Mouse (Mus musculus) heart, embryonic 13.5 days (tissue): ENCODE data around the gene Serp1. TPM values are rescaled to one million over a fixed set of nuclear protein-coding genes. Genes with fewer than 3 reads are reported as not detected.
"Not testable (repeated sequence)": the region's sequence is repeated elsewhere in the genome, so short reads cannot be mapped to it uniquely, and the experiment has no call there.

Source experiments
- ATAC-seq: fragments of 200-750 bp; cut with Nextera tagmentation; 2 replicates; pipeline ENCODE4 v1.8.0; 2017; ENCODE audit warnings: moderate TSS enrichment; ENCODE audit not compliant: insufficient number of reproducible peaks, low FRiP score, low TSS enrichment; ENCODE audit errors: extremely low read depth
- H3K27ac ChIP-seq: fragments of 300-500 bp; sonication (generic); replicated peaks from 2 replicates; pipeline ENCODE4 v1.5.1; 2015; ENCODE audit warnings: moderate library complexity, mild to moderate bottlenecking, inconsistent platforms
- H3K27me3 ChIP-seq: fragments of 300-500 bp; sonication (generic); replicated peaks from 2 replicates; pipeline ENCODE4 v1.6.1; 2015; ENCODE audit warnings: mild to moderate bottlenecking, inconsistent platforms
- H3K36me3 ChIP-seq: fragments of 300-500 bp; sonication (generic); 2 replicates; pipeline ENCODE4 v1.6.1; 2015; ENCODE audit warnings: mild to moderate bottlenecking, inconsistent platforms
- H3K4me1 ChIP-seq: fragments of 300-500 bp; sonication (generic); 2 replicates; pipeline ENCODE4 v1.6.1; 2015; ENCODE audit warnings: inconsistent platforms
- H3K4me2 ChIP-seq: fragments of 300-500 bp; sonication (generic); 2 replicates; pipeline ENCODE4 v1.6.1; 2015; ENCODE audit warnings: inconsistent platforms, mild to moderate bottlenecking, moderate library complexity
- H3K4me3 ChIP-seq: fragments of 300-500 bp; sonication (generic); 2 replicates; pipeline ENCODE4 v1.5.1; 2015; ENCODE audit warnings: moderate library complexity, mild to moderate bottlenecking, inconsistent platforms
- H3K9ac ChIP-seq: fragments of 300-500 bp; sonication (generic); 2 replicates; pipeline ENCODE4 v1.6.1; 2015; ENCODE audit warnings: inconsistent platforms, mild to moderate bottlenecking, moderate library complexity
- H3K9me3 ChIP-seq: fragments of 300-500 bp; sonication (generic); 2 replicates; pipeline ENCODE4 v1.6.1; 2016; ENCODE audit warnings: inconsistent platforms
- WGBS: fragments of 180-500 bp; shearing (Covaris S2); methylation state at CpG from one replicate; pipeline ENCODE4 v1.1.7; 2015; ENCODE audit warnings: mixed read lengths; 5-methylcytosine and 5-hydroxymethylcytosine counted together
- polyA plus RNA-seq: library from polyadenylated mRNA; unstranded; fragments of >200 nt; fragmentation: Nextera tagmentation; extraction: Ambion mirVana; gene quantifications from 2 replicates; pipeline ENCODE4 v1.2.1, GENCODE M21; 2015

Gene Serp1
- polyA plus RNA-seq, 1 experiment from 2014 or later = 90.8 TPM

DNA sequence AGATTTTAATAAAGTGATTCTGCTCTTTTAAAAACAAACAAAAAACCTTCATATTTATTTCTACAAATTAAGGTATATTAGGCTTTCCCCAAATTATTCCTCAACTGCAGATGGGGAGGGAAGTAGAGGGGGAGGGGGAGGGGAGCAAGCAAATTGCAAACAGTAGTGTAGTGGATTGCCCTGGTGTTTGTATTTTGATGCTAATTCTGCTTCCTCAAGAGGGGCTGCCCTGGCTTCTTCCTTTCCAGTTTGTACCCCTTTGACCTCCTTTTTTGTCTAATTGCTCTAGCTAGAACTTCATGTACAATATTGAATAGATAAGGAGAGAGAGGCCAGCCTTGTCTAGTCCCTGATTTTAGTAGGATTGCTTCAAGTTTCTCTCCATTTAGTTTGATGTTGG, 21.0 kb downstream of the Serp1 start:
- Histone ChIP-seq H3K4me3 (no peak overlapping the region), H3K4me1 (no peaks in the 10 kb centered on the region), H3K4me2 (no peak overlapping the region), H3K27ac (no peak overlapping the region), H3K9ac (no peak overlapping the region), H3K36me3 (no peaks in the 10 kb centered on the region), H3K27me3 (no peaks in the 10 kb centered on the region), H3K9me3 (no peaks in the 10 kb centered on the region)
- no peak for ATAC-seq

DNA sequence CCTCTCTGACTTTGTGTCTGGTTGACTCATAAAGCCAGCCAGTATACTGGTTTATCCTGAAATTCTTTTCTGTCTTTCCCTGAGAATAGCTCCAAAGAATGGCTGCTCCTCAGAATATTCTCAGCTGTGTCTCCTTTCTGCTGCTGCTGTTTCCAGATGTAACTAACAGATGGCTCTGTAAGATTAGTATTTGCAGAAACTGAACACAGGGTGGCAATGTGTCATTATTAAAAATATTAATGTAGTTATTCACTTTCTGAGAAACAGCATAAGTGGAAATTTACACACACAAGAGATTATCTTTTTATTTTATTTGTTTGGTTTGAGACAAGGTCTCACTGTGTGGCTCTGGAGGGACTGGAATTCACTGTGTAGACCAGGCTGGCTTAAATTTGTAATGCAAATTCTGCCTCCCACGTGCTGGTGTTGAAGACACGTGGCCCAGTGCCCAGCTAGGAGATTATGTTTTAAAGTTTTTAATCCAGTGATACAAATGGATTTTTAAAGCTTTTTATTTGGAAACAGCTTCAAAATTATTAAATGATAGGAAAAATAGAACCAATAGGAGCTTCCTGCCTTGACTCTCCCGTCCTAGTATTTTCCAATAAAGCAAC, 21.9 kb downstream of the Serp1 start:
- H3K4me1 ChIP-seq = no peaks in the 10 kb centered on the region
- H3K27ac ChIP-seq = no peak overlapping the region
- 65% methylated on average over 3 of the region's 3 CpGs for WGBS
- no peak for ATAC-seq
- no peak overlapping the region for H3K4me3 ChIP-seq
- H3K27me3 ChIP-seq = no peaks in the 10 kb centered on the region
- H3K36me3 ChIP-seq = no peaks in the 10 kb centered on the region
- H3K9ac ChIP-seq = no peak overlapping the region
- no peak overlapping the region for H3K4me2 ChIP-seq
- no peaks in the 10 kb centered on the region for H3K9me3 ChIP-seq

DNA sequence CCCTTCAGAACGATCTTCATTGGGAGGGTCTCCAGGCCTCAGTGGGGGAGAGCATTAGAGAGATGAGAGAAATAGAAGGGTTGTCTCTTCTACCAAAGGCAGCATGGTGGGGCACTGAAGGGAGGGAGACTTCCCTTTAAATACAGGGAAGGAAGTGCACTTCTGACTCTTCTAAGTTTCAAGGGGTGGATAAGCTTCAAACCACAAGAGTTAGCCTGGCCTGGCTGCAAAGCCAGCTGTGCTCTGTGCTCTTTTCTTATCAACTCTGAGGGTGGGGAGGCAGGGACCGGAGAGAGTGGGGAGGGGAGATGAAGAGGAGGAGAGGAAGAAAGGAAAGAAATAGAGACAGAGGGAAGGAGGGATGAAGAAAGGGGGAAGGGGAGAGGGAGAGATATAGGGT, 23.7 kb downstream of the Serp1 start:
- H3K4me2 ChIP-seq = no peak overlapping the region
- H3K27ac ChIP-seq = no peak overlapping the region
- H3K4me3 ChIP-seq = no peak overlapping the region
- no peaks in the 10 kb centered on the region for H3K27me3 ChIP-seq
- no peak for ATAC-seq
- H3K36me3 ChIP-seq = no peaks in the 10 kb centered on the region
- no peak overlapping the region for H3K9ac ChIP-seq
- H3K4me1 ChIP-seq = no peaks in the 10 kb centered on the region
- no peaks in the 10 kb centered on the region for H3K9me3 ChIP-seq
- WGBS = 28% methylated on average over 2 of the region's 2 CpGs

DNA sequence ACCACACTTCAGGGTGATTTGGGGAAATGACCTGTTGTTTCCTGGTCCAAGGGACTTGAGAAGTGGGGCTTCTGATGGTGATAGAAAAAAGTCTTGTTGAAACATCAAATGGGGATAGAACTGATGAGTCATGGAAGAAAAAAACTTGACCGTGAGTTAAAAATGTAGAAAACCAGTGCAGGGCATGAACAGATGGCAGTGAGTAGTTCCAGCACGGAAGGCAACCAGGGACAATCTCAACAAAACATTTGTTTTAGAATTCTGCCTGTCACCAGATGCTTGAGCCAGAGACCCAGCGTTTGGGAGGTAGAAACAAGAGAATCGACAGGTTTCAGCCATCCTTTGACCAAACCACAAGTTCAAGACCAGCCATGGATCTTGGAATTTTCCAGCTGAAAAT, 32.1 kb downstream of the Serp1 start:
- H3K4me3 ChIP-seq = no peak overlapping the region
- ATAC-seq = no peak
- H3K27me3 ChIP-seq = no peaks in the 10 kb centered on the region
- no peak overlapping the region for H3K27ac ChIP-seq
- no peak overlapping the region for H3K9ac ChIP-seq
- no peaks in the 10 kb centered on the region for H3K36me3 ChIP-seq
- H3K4me2 ChIP-seq = no peak overlapping the region
- no peaks in the 10 kb centered on the region for H3K4me1 ChIP-seq
- no peaks in the 10 kb centered on the region for H3K9me3 ChIP-seq
- 67% methylated on average over 4 of the region's 4 CpGs for WGBS

DNA sequence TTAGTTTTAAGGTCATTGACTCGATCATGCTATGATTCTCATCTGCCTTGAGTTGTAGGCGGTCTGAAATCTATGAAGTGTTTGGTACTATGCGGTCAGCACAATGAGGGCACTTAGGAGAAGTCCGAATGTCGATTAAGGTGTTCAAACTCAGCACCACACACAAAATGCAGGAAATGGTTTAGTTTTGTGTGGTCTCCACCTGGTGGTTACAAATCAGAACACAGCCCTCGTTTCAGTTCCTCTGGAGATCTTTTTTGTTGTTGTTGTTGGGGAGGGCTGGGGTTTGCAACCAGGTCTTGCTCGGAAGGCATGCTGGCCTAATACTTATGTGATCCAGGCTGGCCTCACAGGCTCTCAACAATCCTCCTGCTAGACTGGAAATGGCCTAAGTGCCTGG, 34.9 kb downstream of the Serp1 start:
- Histone ChIP-seq H3K27me3 (no peaks in the 10 kb centered on the region), H3K4me1 (no peaks in the 10 kb centered on the region), H3K4me3 (no peak overlapping the region), H3K27ac (no peak overlapping the region), H3K9ac (no peak overlapping the region), H3K4me2 (no peak overlapping the region), H3K36me3 (no peaks in the 10 kb centered on the region), H3K9me3 (peaks cover 2% of the 10 kb centered on the region; the same call in 1 of the 2 replicates)
- WGBS = 63% methylated on average over 7 of the region's 7 CpGs
- ATAC-seq = no peak

DNA sequence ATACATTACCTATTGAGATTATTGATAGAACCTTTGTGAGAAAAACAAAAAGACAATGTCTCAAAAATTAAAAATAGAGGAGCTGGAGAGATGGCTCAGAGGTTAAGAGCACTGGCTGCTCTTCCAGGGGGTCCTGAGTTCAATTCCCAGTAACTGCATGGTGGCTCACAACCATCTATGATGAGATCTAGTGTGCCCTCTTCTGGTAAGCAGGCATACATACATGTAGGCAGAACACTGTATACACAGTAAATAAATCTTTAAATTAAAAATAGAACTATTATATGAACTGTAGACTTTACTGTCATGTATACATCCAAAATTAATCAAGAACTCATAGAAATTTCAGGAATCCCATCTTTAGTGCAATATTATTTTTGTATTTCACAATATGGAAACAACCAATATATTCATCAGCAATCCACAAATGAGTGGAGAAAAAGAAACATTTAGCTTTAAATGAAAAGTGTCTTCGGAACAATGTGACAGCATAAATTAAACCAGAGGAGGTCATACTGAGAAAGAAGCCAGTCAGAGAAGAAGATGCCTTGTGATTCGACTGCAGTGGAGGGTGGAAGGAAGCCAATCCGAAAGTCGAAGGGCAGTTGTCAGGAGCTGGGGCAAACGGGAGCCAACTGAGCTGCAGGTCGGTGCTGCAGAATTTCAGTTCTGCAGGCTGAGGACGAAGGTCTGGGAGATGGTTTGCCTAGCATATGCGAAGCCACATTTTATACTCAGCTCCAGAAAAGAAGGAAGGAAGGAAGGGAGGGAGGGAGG, 37.5 kb downstream of the Serp1 start:
- Histone ChIP-seq H3K9ac (no peak overlapping the region), H3K27ac (no peak overlapping the region), H3K36me3 (no peaks in the 10 kb centered on the region), H3K4me1 (no peaks in the 10 kb centered on the region), H3K27me3 (no peaks in the 10 kb centered on the region), H3K9me3 (peaks cover 4% of the 10 kb centered on the region; the same call in 1 of the 2 replicates), H3K4me2 (no peak overlapping the region), H3K4me3 (no peak overlapping the region)
- no peak for ATAC-seq
- WGBS = 66% methylated on average over 7 of the region's 8 CpGs

DNA sequence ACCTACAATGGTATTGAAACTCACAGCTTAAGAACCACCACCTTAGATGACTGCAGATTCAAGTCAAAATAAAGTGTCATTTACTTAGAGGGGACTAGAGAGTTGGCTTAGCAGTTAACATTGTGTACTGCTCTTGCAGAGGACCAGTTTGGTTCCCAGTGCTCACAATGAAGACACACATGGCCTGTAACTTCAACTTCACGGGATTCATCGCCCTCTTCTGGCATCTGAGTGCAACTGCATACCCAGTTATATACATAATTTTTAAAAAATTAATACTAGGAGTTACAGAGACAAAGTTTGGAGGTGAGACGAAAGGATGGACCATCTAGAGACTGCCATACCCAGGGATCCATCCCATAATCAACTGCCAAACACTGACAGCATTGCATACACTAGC, 38.6 kb downstream of the Serp1 start:
- no peaks in the 10 kb centered on the region for H3K27me3 ChIP-seq
- WGBS = 70% methylated on average over 3 of the region's 3 CpGs
- ATAC-seq = no peak
- no peaks in the 10 kb centered on the region for H3K36me3 ChIP-seq
- H3K4me1 ChIP-seq = no peaks in the 10 kb centered on the region
- no peak overlapping the region for H3K4me2 ChIP-seq
- no peak overlapping the region for H3K9ac ChIP-seq
- H3K27ac ChIP-seq = no peak overlapping the region
- H3K9me3 ChIP-seq = peaks cover 4% of the 10 kb centered on the region; the same call in 1 of the 2 replicates
- H3K4me3 ChIP-seq = no peak overlapping the region

DNA sequence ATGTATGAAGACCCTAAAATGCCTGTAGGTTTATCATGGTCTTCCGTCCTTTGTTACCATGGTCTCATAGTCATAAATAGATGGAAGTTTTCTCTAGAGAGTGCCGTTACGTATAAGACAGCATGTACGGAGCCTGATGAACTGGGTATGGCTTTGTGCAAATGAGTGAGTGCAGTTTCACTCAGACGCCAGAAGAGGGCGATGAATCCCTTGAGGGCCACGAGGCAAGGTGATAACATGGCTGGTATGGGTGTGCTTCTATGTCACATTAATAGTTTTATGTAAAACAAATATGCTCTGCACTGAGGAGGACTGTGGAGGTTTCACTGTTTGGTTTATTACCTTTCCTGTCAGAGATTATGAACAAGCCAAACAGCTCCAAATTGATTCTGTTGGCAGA, 39.8 kb downstream of the Serp1 start:
- Histone ChIP-seq H3K36me3 (no peaks in the 10 kb centered on the region), H3K4me2 (no peak overlapping the region), H3K27ac (no peak overlapping the region), H3K9ac (no peak overlapping the region), H3K4me1 (peaks cover 7% of the 10 kb centered on the region), H3K9me3 (peaks cover 4% of the 10 kb centered on the region; the same call in 1 of the 2 replicates), H3K4me3 (no peak overlapping the region), H3K27me3 (no peaks in the 10 kb centered on the region)
- ATAC-seq = no peak
- WGBS = 66% methylated on average over 7 of the region's 7 CpGs

DNA sequence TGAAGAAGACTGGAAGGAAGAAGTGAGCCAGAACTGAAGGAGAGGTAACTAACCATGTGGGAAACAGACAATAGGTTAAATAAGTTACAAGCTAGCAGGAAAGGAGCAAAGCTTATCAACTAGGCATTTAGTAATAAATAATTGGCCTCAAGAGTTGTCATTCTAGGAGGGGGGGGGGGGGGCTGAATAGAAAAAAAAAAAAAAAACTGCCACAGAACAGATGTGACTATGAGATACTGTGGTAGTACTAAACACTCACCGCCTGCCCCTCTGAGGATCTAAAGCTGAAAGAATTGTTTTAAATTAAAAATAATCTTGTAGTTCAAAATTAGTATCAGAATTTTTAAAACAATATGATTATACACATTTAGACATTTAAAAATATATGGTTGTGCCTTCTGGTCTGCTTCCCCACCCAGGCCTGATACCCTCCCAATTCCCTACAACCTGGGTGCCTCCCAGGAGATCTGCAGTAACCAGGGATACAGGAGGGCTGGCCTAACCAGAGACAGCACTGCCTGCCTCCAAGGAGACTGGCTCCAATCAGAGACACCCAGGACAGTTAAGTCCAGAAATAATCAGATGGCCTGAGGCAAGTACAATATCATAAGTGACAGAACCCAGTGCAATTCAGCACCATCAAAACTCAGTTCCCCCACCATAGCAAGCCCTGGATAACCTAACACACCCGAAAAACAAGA, 46.8 kb downstream of the Serp1 start:
- WGBS = 70% methylated on average over 2 of the region's 2 CpGs
- no peak for ATAC-seq
- no peak overlapping the region for H3K4me3 ChIP-seq
- no peaks in the 10 kb centered on the region for H3K27me3 ChIP-seq
- no peak overlapping the region for H3K27ac ChIP-seq
- H3K4me2 ChIP-seq = no peak overlapping the region
- H3K4me1 ChIP-seq = peaks cover 7% of the 10 kb centered on the region
- H3K9ac ChIP-seq = no peak overlapping the region
- no peaks in the 10 kb centered on the region for H3K9me3 ChIP-seq
- no peaks in the 10 kb centered on the region for H3K36me3 ChIP-seq

DNA sequence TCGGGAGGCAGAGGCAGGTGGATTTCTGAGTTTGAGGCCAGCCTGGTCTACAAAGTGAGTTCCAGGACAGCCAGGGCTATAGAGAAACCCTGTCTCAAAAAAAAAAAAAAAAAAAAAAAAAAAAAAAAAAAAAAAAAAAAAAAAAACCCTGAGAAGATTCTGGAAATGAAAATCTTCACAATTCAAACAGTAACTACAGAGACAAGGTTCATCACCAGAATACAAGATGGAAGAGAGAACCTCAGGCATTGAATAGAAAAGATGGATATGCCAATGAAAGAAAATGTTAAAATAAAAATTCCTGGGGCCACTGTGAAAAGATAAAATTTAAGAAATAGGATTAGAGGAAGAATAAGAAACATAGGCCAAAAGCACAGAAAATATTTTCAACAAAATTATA, 50.4 kb downstream of the Serp1 start:
- H3K9me3 ChIP-seq, H3K27me3 ChIP-seq, H3K4me3 ChIP-seq, H3K4me2 ChIP-seq, ATAC-seq, H3K9ac ChIP-seq, H3K4me1 ChIP-seq, H3K36me3 ChIP-seq, H3K27ac ChIP-seq: not testable (repeated sequence)
- WGBS = 81% methylated on average over 1 of the region's 1 CpGs
